Comparison of ENCODE assay signal across 25 mouse cellular contexts in genomic region chr3:39202662-39203061, GRCm38 (mm10).
DNase-seq lines count a peak whose midpoint lies in the region; ATAC-seq and TF ChIP-seq lines count a peak whose summit lies in the region.
"Had no signal": no experiment of that assay in that cellular context is flagged by ENCODE, and none has a peak within 500 bp of the region (broad histone marks: within the 10 kb centered on the region; RNA-seq: fewer than 3 reads in every experiment).

No protein-coding gene starts in this region.

- H3K4me2 ChIP-seq in embryonic facial prominence, embryonic 11.5 days (ENCODE audit: low read depth, low read length) = no peak overlapping the region
- H3K4me2 ChIP-seq in hindbrain, embryonic 13.5 days = no peak overlapping the region
- no peak overlapping the region for H3K4me2 ChIP-seq in hindbrain, postnatal 0 days (ENCODE audit: low read depth, low read length)
- H3K4me2 ChIP-seq in limb, embryonic 12.5 days = no peak overlapping the region
- H3K4me2 ChIP-seq in hindbrain, embryonic 14.5 days (replicated peaks) = no peak overlapping the region
- H3K4me2 ChIP-seq: heart, embryonic 12.5 days; hindbrain, embryonic 15.5 days; liver, embryonic 12.5 days; midbrain, embryonic 11.5 days had no signal

- H3K9ac ChIP-seq in embryonic facial prominence, embryonic 11.5 days (replicated peaks; ENCODE audit: low read length) = no peak overlapping the region
- no peak overlapping the region for H3K9ac ChIP-seq in hindbrain, embryonic 13.5 days
- no peak overlapping the region for H3K9ac ChIP-seq in hindbrain, postnatal 0 days (replicated peaks; ENCODE audit: low read length)
- H3K9ac ChIP-seq in limb, embryonic 12.5 days (replicated peaks) = no peak overlapping the region
- H3K9ac ChIP-seq in hindbrain, embryonic 14.5 days = no peak overlapping the region
- H3K9ac ChIP-seq: heart, embryonic 12.5 days; hindbrain, embryonic 15.5 days; liver, embryonic 12.5 days had no signal

- no peaks in the 10 kb centered on the region for H3K4me1 ChIP-seq in embryonic facial prominence, embryonic 11.5 days (ENCODE audit: control insufficient read depth, insufficient read depth, low read length)
- peaks cover 5% of the 10 kb centered on the region; the same call in 1 of the 2 replicates for H3K4me1 ChIP-seq in embryonic facial prominence, embryonic 10.5 days
- no peaks in the 10 kb centered on the region for H3K4me1 ChIP-seq in hindbrain, embryonic 13.5 days (replicated peaks)
- no peaks in the 10 kb centered on the region for H3K4me1 ChIP-seq in hindbrain, postnatal 0 days (ENCODE audit: insufficient read depth, low read length)
- peaks cover 17% of the 10 kb centered on the region for H3K4me1 ChIP-seq in limb, embryonic 12.5 days (replicated peaks)
- H3K4me1 ChIP-seq in limb, embryonic 10.5 days = peaks cover 5% of the 10 kb centered on the region; the same call in 1 of the 2 replicates
- no peaks in the 10 kb centered on the region for H3K4me1 ChIP-seq in hindbrain, embryonic 14.5 days (replicated peaks; ENCODE audit: control insufficient read depth, insufficient read depth, low read length)
- H3K4me1 ChIP-seq: heart, embryonic 12.5 days; hindbrain, embryonic 15.5 days; liver, embryonic 12.5 days had no signal

- H3K27me3 ChIP-seq in embryonic facial prominence, embryonic 11.5 days (ENCODE audit: control insufficient read depth, insufficient read depth, low read length) = no peaks in the 10 kb centered on the region
- H3K27me3 ChIP-seq in embryonic facial prominence, embryonic 10.5 days (replicated peaks; ENCODE audit: low read depth, poor library complexity, severe bottlenecking) = no peaks in the 10 kb centered on the region
- no peaks in the 10 kb centered on the region for H3K27me3 ChIP-seq in hindbrain, embryonic 13.5 days
- H3K27me3 ChIP-seq in hindbrain, postnatal 0 days (ENCODE audit: insufficient read depth, low read length) = no peaks in the 10 kb centered on the region
- no peaks in the 10 kb centered on the region for H3K27me3 ChIP-seq in limb, embryonic 12.5 days
- H3K27me3 ChIP-seq in limb, embryonic 10.5 days (ENCODE audit: low read depth, poor library complexity, severe bottlenecking) = no peaks in the 10 kb centered on the region
- no peaks in the 10 kb centered on the region for H3K27me3 ChIP-seq in hindbrain, embryonic 14.5 days (ENCODE audit: control insufficient read depth, insufficient read depth, low read length)
- H3K27me3 ChIP-seq: heart, embryonic 12.5 days; hindbrain, embryonic 15.5 days; liver, embryonic 12.5 days had no signal

- WGBS in embryonic facial prominence, embryonic 11.5 days = 41% methylated on average over 7 of the region's 7 CpGs
- 55% methylated on average over 7 of the region's 7 CpGs for WGBS in embryonic facial prominence, embryonic 10.5 days
- WGBS in hindbrain, embryonic 13.5 days = 55% methylated on average over 7 of the region's 7 CpGs
- WGBS in hindbrain, postnatal 0 days = 47% methylated on average over 7 of the region's 7 CpGs
- 42% methylated on average over 7 of the region's 7 CpGs for WGBS in limb, embryonic 12.5 days
- 69% methylated on average over 7 of the region's 7 CpGs for WGBS in limb, embryonic 10.5 days
- 54% methylated on average over 7 of the region's 7 CpGs for WGBS in hindbrain, embryonic 14.5 days

- no peak for ATAC-seq in embryonic facial prominence, embryonic 11.5 days (replicated peaks; ENCODE audit: insufficient number of reproducible peaks, low FRiP score, low TSS enrichment, low read depth)
- no peak for ATAC-seq in hindbrain, embryonic 13.5 days (ENCODE audit: low FRiP score)
- no peak for ATAC-seq in hindbrain, postnatal 0 days
- ATAC-seq in limb, embryonic 12.5 days (ENCODE audit: insufficient number of reproducible peaks, insufficient read depth, low FRiP score, low TSS enrichment, low read depth) = no peak
- ATAC-seq in hindbrain, embryonic 14.5 days (ENCODE audit: low FRiP score) = peak; percentile 46; the same call in 1 of the 2 replicates
- ATAC-seq: CD4-positive, CD25-positive, alpha-beta regulatory T cell, adult 4 months; intestine, postnatal 0 days; liver, embryonic 12.5 days had no signal

- H3K36me3 ChIP-seq in embryonic facial prominence, embryonic 11.5 days (replicated peaks; ENCODE audit: control insufficient read depth, insufficient read depth, low read depth, low read length) = no peaks in the 10 kb centered on the region
- H3K36me3 ChIP-seq in embryonic facial prominence, embryonic 10.5 days (replicated peaks) = no peaks in the 10 kb centered on the region
- H3K36me3 ChIP-seq in hindbrain, embryonic 13.5 days = no peaks in the 10 kb centered on the region
- H3K36me3 ChIP-seq in hindbrain, postnatal 0 days (ENCODE audit: insufficient read depth, low read length) = no peaks in the 10 kb centered on the region
- no peaks in the 10 kb centered on the region for H3K36me3 ChIP-seq in limb, embryonic 12.5 days
- H3K36me3 ChIP-seq in limb, embryonic 10.5 days = no peaks in the 10 kb centered on the region
- H3K36me3 ChIP-seq in hindbrain, embryonic 14.5 days (replicated peaks; ENCODE audit: control insufficient read depth, insufficient read depth) = no peaks in the 10 kb centered on the region
- H3K36me3 ChIP-seq: heart, embryonic 12.5 days; hindbrain, embryonic 15.5 days; liver, embryonic 12.5 days had no signal

- H3K27ac ChIP-seq in embryonic facial prominence, embryonic 11.5 days (replicated peaks; ENCODE audit: low read depth, low read length) = no peak overlapping the region
- H3K27ac ChIP-seq in embryonic facial prominence, embryonic 10.5 days (replicated peaks) = no peak overlapping the region
- 0 out of 2 replicates have a peak overlapping the region, but pooled peaks have one; percentile 5 for H3K27ac ChIP-seq in hindbrain, embryonic 13.5 days
- H3K27ac ChIP-seq in hindbrain, postnatal 0 days = no peak overlapping the region
- peak overlapping the region; percentile 45; the same call in 1 of the 2 replicates for H3K27ac ChIP-seq in limb, embryonic 12.5 days
- H3K27ac ChIP-seq in limb, embryonic 10.5 days = no peak overlapping the region
- no peak overlapping the region for H3K27ac ChIP-seq in hindbrain, embryonic 14.5 days
- H3K27ac ChIP-seq: hindbrain, embryonic 15.5 days; left cerebral cortex, adult 2 months; liver, embryonic 12.5 days; stomach, postnatal 0 days had no signal

- DNase-seq in embryonic facial prominence, embryonic 11.5 days (ENCODE audit: low spot score) = peak; percentile 12
- no peak for DNase-seq in embryonic facial prominence, embryonic 10.5 days (ENCODE audit: low spot score)
- DNase-seq in hindbrain, postnatal 0 days (ENCODE audit: low spot score) = no peak
- no peak for DNase-seq in limb, embryonic 10.5 days (ENCODE audit: low spot score)
- no peak for DNase-seq in hindbrain, embryonic 14.5 days (ENCODE audit: low spot score)
- DNase-seq in cerebellum, postnatal 14 days = no peak
- DNase-seq: adrenal gland, postnatal 14 days; cerebellum, adult 9-10 months; heart, adult 11 months; heart, postnatal 10 days; kidney, postnatal 25 days; lung, adult 18-20 months; lung, postnatal 10 days; right cerebral cortex, postnatal 14 days; thymus, adult 2 months had no signal

- no peak for TF ChIP-seq CTCF in hindbrain, postnatal 0 days (IDR thresholded peaks at IDR 0.05; ENCODE audit: low read depth)

- H3K9me3 ChIP-seq in embryonic facial prominence, embryonic 11.5 days (replicated peaks; ENCODE audit: control insufficient read depth, low read length) = no peaks in the 10 kb centered on the region
- no peaks in the 10 kb centered on the region for H3K9me3 ChIP-seq in embryonic facial prominence, embryonic 10.5 days
- H3K9me3 ChIP-seq in hindbrain, embryonic 13.5 days = no peaks in the 10 kb centered on the region
- no peaks in the 10 kb centered on the region for H3K9me3 ChIP-seq in hindbrain, postnatal 0 days (ENCODE audit: low read length)
- no peaks in the 10 kb centered on the region for H3K9me3 ChIP-seq in limb, embryonic 12.5 days
- no peaks in the 10 kb centered on the region for H3K9me3 ChIP-seq in limb, embryonic 10.5 days (replicated peaks)
- no peaks in the 10 kb centered on the region for H3K9me3 ChIP-seq in hindbrain, embryonic 14.5 days (ENCODE audit: control insufficient read depth, low read length)
- H3K9me3 ChIP-seq: heart, embryonic 12.5 days; hindbrain, embryonic 15.5 days; liver, embryonic 12.5 days had no signal

- no peak overlapping the region for H3K4me3 ChIP-seq in embryonic facial prominence, embryonic 11.5 days (ENCODE audit: low read depth, low read length)
- no peak overlapping the region for H3K4me3 ChIP-seq in embryonic facial prominence, embryonic 10.5 days
- no peak overlapping the region for H3K4me3 ChIP-seq in hindbrain, embryonic 13.5 days
- no peak overlapping the region for H3K4me3 ChIP-seq in hindbrain, postnatal 0 days (ENCODE audit: low read length)
- no peak overlapping the region for H3K4me3 ChIP-seq in limb, embryonic 12.5 days (replicated peaks)
- no peak overlapping the region for H3K4me3 ChIP-seq in limb, embryonic 10.5 days
- no peak overlapping the region for H3K4me3 ChIP-seq in hindbrain, embryonic 14.5 days (replicated peaks; ENCODE audit: low read length)
- H3K4me3 ChIP-seq: heart, embryonic 12.5 days; hindbrain, embryonic 15.5 days; left cerebral cortex, adult 2 months; liver, embryonic 12.5 days had no signal

Comparison
In these comparisons a context has a peak if more than half of its experiments do, and no peak if none do; other contexts are left out.
1. H3K27ac ChIP-seq: peak in hindbrain, embryonic 13.5 days (single experiment) and limb, embryonic 12.5 days (single experiment); none in embryonic facial prominence, embryonic 11.5 days (single experiment), embryonic facial prominence, embryonic 10.5 days (single experiment), hindbrain, postnatal 0 days (single experiment), limb, embryonic 10.5 days (single experiment) and hindbrain, embryonic 14.5 days (single experiment).